Mouse (Mus musculus): ENCODE measurements at regions not wholly inside any gene's neighbourhood (a gene's known extent, or its start where the extent isn't known, plus 50 kb on each side); places are given as distances from the start of the nearest gene placed in this dataset.
"Not testable (repeated sequence)": the region's sequence is repeated elsewhere in the genome, so short reads cannot be mapped to it uniquely, and the experiment has no call there.

DNA sequence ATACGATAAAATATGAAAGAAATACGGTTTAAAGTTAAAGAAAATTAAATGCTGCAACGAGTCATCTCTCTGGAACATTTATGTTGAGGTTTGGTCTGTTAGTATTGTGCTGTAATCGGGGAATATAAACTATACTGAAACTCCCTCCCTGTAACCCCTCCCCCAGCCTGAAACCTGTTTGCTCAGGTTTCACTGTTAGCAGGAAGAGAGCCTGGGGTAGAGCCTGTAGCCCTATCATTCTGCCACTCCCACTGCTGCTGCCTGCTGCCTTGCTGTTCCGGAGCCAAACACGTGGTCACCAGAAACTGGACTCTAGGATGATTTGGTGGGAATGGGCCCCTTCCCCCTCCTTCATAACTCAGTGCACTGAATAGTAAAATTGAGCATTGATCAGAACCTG is 127.3 kb upstream of the Tram1l1 start:
- not testable (repeated sequence) for DNase-seq

DNA sequence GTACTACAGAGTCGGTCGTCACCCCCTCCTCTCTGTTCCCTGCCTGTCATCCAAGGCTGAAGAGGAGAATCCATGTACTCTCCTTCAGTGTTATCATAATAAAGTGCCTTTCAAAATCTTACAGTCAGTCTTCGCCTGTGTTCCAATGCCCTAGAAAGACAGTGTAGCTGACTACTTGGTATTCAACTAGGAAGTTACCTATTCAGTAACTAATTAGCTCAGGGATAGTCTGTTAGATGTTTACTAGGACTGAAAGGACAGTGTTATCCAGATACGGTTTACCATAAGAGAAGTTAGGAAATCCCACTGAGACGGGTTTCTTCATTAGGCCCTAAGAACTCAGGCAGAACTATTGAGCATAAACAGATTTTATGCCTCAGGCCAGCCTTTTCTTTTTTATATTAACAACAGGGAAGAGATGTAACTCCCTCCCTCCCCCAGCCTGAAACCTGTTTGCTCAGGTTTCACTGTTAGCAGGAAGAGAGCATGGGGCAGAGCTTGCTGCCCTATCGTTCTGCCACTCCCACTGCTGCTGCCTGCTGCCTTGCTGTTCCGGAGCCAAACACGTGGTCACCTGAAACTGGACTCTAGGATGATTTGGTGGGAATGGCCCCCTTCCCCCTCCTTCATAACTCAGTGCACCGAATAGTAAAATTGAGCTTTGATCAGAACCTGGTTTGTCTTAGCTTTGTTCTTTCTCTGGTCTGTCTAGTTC is 120.3 kb upstream of the Tram1l1 start:
- not testable (repeated sequence) for DNase-seq

GRCm38 (mm10) chr3:124217131-124217530 is 103.5 kb upstream of the Tram1l1 start:
- no peak for DNase-seq

DNA sequence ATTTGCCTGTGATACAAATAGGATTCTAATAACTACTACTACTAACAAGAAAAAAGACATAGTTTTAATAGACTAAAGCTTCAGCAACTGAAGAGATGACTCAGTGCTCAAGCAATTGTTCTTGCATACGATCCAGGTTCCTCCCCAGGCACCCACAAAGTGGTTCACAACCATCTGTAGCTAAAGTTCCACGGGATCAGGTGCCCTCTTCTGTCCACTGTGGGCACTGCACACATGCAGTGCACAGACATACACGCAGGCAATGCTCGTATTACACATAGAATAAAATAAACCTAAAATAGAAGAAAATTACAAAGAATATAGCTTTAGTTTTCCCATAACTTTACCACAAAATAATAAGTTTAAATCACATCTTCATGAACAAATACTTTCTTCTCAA is 94.7 kb upstream of the Tram1l1 start:
- no peak for DNase-seq

- DNase-seq = no peak
Measured at GRCm38 (mm10) chr3:124227701-124228100, 93.0 kb upstream of the Tram1l1 start.

DNA sequence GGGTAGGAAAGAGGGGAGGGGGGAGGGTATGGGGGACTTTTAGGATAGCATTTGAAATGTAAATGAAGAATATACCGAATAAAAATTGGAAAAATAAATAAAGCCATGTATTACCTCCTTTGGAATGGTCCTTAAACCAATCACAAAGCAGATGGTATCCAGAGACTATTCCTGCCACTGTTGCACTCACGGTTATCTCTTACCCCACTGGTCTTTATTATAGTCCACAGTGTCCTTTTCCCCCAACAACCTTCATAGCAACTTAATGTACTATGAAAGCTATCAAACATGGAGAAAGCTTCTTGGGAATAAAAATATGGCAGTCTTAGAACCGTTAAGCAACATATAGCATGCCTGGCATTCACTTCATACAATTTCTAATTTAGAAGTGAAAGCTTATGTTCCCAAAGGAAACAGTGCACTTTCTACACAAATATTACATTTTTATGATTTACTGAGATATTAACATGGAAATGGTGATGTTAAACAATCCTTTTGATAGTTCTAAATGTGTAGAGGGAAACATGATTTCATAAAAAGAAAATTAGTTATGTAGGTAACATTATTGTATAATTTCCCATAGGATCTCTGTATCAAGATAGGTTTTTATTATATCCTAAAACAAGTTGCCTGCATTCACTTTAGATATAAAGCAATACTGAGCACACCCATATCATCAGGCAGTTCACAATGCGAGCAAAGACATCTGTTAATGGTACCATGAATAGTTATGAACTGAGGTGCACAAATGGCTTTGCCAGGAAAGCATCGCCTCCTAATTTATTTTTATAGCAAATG is 79.5 kb upstream of the Tram1l1 start:
- no peak for DNase-seq

DNA sequence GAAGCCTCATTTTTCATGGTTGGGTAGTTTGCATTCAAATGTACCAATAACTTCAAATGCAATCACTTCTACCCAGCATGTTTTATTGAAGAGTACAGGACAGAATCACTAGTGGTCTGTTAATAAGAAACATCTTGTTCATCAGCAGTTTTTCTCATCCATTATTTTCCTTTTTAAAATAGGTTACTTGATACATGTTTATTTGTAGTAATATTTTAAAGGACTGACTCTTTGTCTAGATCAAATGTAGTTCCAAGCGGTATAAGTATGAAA is 79.0 kb upstream of the Tram1l1 start:
- DNase-seq = no peak

GRCm38 (mm10) chr3:124262150-124262549 is 58.5 kb upstream of the Tram1l1 start:
- no peak for DNase-seq

- DNase-seq = no peak
Measured at GRCm38 (mm10) chr3:124266821-124267220, 53.8 kb upstream of the Tram1l1 start.

DNA sequence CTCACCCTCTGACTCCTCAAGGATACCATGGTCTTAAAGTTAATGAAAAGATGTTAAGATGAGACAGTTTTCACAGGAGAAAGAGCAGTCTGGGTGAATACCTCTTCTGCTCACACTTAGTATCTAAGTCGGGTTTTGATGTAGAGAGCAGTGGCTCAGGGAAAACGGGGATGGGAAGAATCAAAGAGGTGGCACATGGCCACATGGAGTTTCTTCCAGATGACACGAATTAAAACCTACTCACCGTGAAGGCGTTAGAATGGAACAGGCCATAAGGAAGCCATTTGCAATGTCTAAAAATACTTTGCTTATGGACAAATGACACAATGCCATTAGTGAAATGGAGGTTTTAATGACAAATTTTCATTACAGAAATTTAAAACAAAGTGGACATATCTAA is 50.1 kb upstream of the Tram1l1 start:
- no peak for DNase-seq

Data from cerebellum, adult 8-10 months (tissue).